Mouse (Mus musculus): ENCODE measurements around the gene Tmem177.

- TF ChIP-seq CTCF (IDR thresholded peaks at IDR 0.05; ENCODE audit: low read depth) (no peak), EP300 (IDR thresholded peaks at IDR 0.05; ENCODE audit: low read depth) (no peak)
Measured at GRCm38 (mm10) chr1:119954680-119955079, 41.7 kb upstream of the Tmem177 start.
